Mouse (Mus musculus) stomach, embryonic 16.5 days (tissue): Measurements from ENCODE around the gene Adprh. TPM values are rescaled to one million over a fixed set of nuclear protein-coding genes. Genes with fewer than 3 reads are reported as not detected.

Source experiments
- ATAC-seq: fragments of 200-750 bp; cut with Nextera tagmentation; 2 replicates; pipeline ENCODE4 v1.8.0; 2017; ENCODE audit warnings: moderate number of reproducible peaks, moderate TSS enrichment; ENCODE audit not compliant: insufficient read depth, low FRiP score
- H3K27ac ChIP-seq: fragments of 300-500 bp; sonication (generic); 2 replicates; pipeline ENCODE4 v1.5.1; 2014; ENCODE audit warnings: low read length
- H3K27me3 ChIP-seq: fragments of 300-500 bp; sonication (generic); 2 replicates; pipeline ENCODE4 v1.6.1; 2014; ENCODE audit warnings: low read length, control low read depth, mixed read lengths; ENCODE audit not compliant: control insufficient read depth, insufficient read depth
- H3K36me3 ChIP-seq: fragments of 300-500 bp; sonication (generic); 2 replicates; pipeline ENCODE4 v1.6.1; 2014; ENCODE audit warnings: low read length; ENCODE audit not compliant: control insufficient read depth, insufficient read depth
- H3K4me1 ChIP-seq: fragments of 300-500 bp; sonication (generic); 2 replicates; pipeline ENCODE4 v1.6.1; 2014; ENCODE audit warnings: low read length, control low read depth, mixed read lengths; ENCODE audit not compliant: control insufficient read depth, insufficient read depth
- H3K4me2 ChIP-seq: fragments of 300-500 bp; sonication (generic); 2 replicates; pipeline ENCODE4 v1.6.1; 2014; ENCODE audit warnings: low read depth, low read length, mixed read lengths
- H3K4me3 ChIP-seq: fragments of 300-500 bp; sonication (generic); replicated peaks from 2 replicates; pipeline ENCODE4 v1.5.1; 2014; ENCODE audit warnings: mild to moderate bottlenecking, low read length
- H3K9ac ChIP-seq: fragments of 300-500 bp; sonication (generic); 2 replicates; pipeline ENCODE4 v1.6.1; 2014; ENCODE audit warnings: low read length
- H3K9me3 ChIP-seq: fragments of 300-500 bp; sonication (generic); replicated peaks from 2 replicates; pipeline ENCODE4 v1.6.1; 2016; ENCODE audit warnings: low read length, control low read depth; ENCODE audit not compliant: control insufficient read depth
- WGBS: fragments of 180-500 bp; shearing (Covaris S2); extraction: QIAGEN DNeasy Blood & Tissue Kit; methylation state at CpG from one replicate; pipeline ENCODE4 v1.1.7; 2014; 5-methylcytosine and 5-hydroxymethylcytosine counted together
- polyA plus RNA-seq: library from polyadenylated mRNA; unstranded; fragments of >200 nt; fragmentation: Nextera tagmentation; extraction: Ambion mirVana; gene quantifications from 2 replicates; pipeline ENCODE4 v1.2.1, GENCODE M21; 2015

Adprh gene
- polyA plus RNA-seq = 73.0 and 79.4 TPM in 2 replicates

- 0 out of 2 replicates have a peak, but pooled peaks cover 3% of the 10 kb centered on the region for H3K36me3 ChIP-seq
- no peaks in the 10 kb centered on the region for H3K27me3 ChIP-seq
- no peaks in the 10 kb centered on the region for H3K9me3 ChIP-seq
- H3K27ac ChIP-seq = peak within 1 kb of the TSS; percentile 96
- peak; percentile 97 for ATAC-seq
- peak within 1 kb of the TSS; percentile 98 for H3K9ac ChIP-seq
- H3K4me2 ChIP-seq = peak within 1 kb of the TSS; percentile 80
- H3K4me3 ChIP-seq = peak within 1 kb of the TSS; percentile 86
- H3K4me1 ChIP-seq = 0 out of 2 replicates have a peak, but pooled peaks cover 6% of the 10 kb centered on the region
- WGBS = under 1% methylated on average over 59 of the region's 61 CpGs
Measured at GRCm38 (mm10) chr16:38452442-38453202, at the start of gene Adprh. Gene Adprh (minus strand): TSS chr16:38452703.

- no peak for ATAC-seq
- no peak overlapping the region for H3K4me2 ChIP-seq
- H3K36me3 ChIP-seq = peaks cover 3% of the 10 kb centered on the region; the same call in 1 of the 2 replicates
- no peaks in the 10 kb centered on the region for H3K4me1 ChIP-seq
- no peaks in the 10 kb centered on the region for H3K27me3 ChIP-seq
- H3K9me3 ChIP-seq = no peaks in the 10 kb centered on the region
- no peak overlapping the region for H3K9ac ChIP-seq
- WGBS = 85% methylated on average over 7 of the region's 7 CpGs
- H3K4me3 ChIP-seq = no peak overlapping the region
- H3K27ac ChIP-seq = no peak overlapping the region
Measured at GRCm38 (mm10) chr16:38496604-38497140, 44.2 kb upstream of the Adprh start.

- no peak overlapping the region for H3K9ac ChIP-seq
- H3K27me3 ChIP-seq = no peaks in the 10 kb centered on the region
- no peak overlapping the region for H3K4me3 ChIP-seq
- no peaks in the 10 kb centered on the region for H3K9me3 ChIP-seq
- H3K36me3 ChIP-seq = no peaks in the 10 kb centered on the region; the same call in 1 of the 2 replicates
- ATAC-seq = no peak
- no peaks in the 10 kb centered on the region for H3K4me1 ChIP-seq
- H3K4me2 ChIP-seq = no peak overlapping the region
- WGBS = 83% methylated on average over 10 of the region's 10 CpGs
- H3K27ac ChIP-seq = no peak overlapping the region
Measured at GRCm38 (mm10) chr16:38493890-38494289, 41.4 kb upstream of the Adprh start.

- Histone ChIP-seq H3K4me1 (no peaks in the 10 kb centered on the region), H3K9me3 (no peaks in the 10 kb centered on the region), H3K27ac (no peak overlapping the region), H3K27me3 (no peaks in the 10 kb centered on the region), H3K36me3 (no peaks in the 10 kb centered on the region; the same call in 1 of the 2 replicates), H3K9ac (no peak overlapping the region), H3K4me2 (no peak overlapping the region), H3K4me3 (no peak overlapping the region)
- no peak for ATAC-seq
- 82% methylated on average over 3 of the region's 3 CpGs for WGBS
Measured at GRCm38 (mm10) chr16:38492551-38492950, 40.0 kb upstream of the Adprh start.

- peak overlapping the region; percentile 37 for H3K4me3 ChIP-seq
- H3K36me3 ChIP-seq = no peaks in the 10 kb centered on the region
- H3K9me3 ChIP-seq = no peaks in the 10 kb centered on the region
- no peak overlapping the region for H3K27ac ChIP-seq
- no peaks in the 10 kb centered on the region for H3K27me3 ChIP-seq
- peak overlapping the region; percentile 77 for H3K4me2 ChIP-seq
- peak overlapping the region; percentile 57 for H3K9ac ChIP-seq
- peaks cover 4% of the 10 kb centered on the region; the same call in 1 of the 2 replicates for H3K4me1 ChIP-seq
- 22% methylated on average over 42 of the region's 42 CpGs for whole genome bisulfite sequencing
- ATAC-seq = peak; percentile 66; the same call in 1 of the 2 replicates
Measured at GRCm38 (mm10) chr16:38483582-38484309, 31.2 kb upstream of the Adprh start.

GRCm38 (mm10) chr16:38482780-38483562 lies 30.5 kb upstream of the Adprh start:
- Histone ChIP-seq H3K9me3 (no peaks in the 10 kb centered on the region), H3K36me3 (no peaks in the 10 kb centered on the region), H3K9ac (peak overlapping the region; percentile 57), H3K27me3 (no peaks in the 10 kb centered on the region), H3K4me1 (peaks cover 4% of the 10 kb centered on the region; the same call in 1 of the 2 replicates), H3K4me3 (peak overlapping the region; percentile 37), H3K27ac (no peak overlapping the region), H3K4me2 (peak overlapping the region; percentile 77)
- peak; percentile 37; the same call in 1 of the 2 replicates for ATAC-seq
- WGBS = 19% methylated on average over 32 of the region's 32 CpGs

GRCm38 (mm10) chr16:38481327-38481726 lies 28.8 kb upstream of the Adprh start:
- no peaks in the 10 kb centered on the region for H3K27me3 ChIP-seq

GRCm38 (mm10) chr16:38478296-38478695 lies 25.8 kb upstream of the Adprh start:
- no peak overlapping the region for H3K9ac ChIP-seq
- H3K36me3 ChIP-seq = no peaks in the 10 kb centered on the region
- H3K4me1 ChIP-seq = peaks cover 8% of the 10 kb centered on the region
- H3K9me3 ChIP-seq = no peaks in the 10 kb centered on the region
- no peaks in the 10 kb centered on the region for H3K27me3 ChIP-seq
- H3K4me2 ChIP-seq = no peak overlapping the region
- no peak overlapping the region for H3K27ac ChIP-seq
- H3K4me3 ChIP-seq = no peak overlapping the region
- no peak for ATAC-seq
- WGBS = over 99% methylated on average over 3 of the region's 3 CpGs

More at GRCm38 (mm10) chr16:38481327-38481726, 28.8 kb upstream of the Adprh start:
- no peak overlapping the region for H3K9ac ChIP-seq
- no peak overlapping the region for H3K4me2 ChIP-seq
- no peak for ATAC-seq
- H3K9me3 ChIP-seq = no peaks in the 10 kb centered on the region
- WGBS = 64% methylated on average over 4 of the region's 4 CpGs
- peaks cover 9% of the 10 kb centered on the region for H3K4me1 ChIP-seq
- no peak overlapping the region for H3K4me3 ChIP-seq
- H3K27ac ChIP-seq = no peak overlapping the region
- no peaks in the 10 kb centered on the region for H3K36me3 ChIP-seq
